Mouse (Mus musculus) intestine, embryonic 14.5 days (tissue): Measurements from ENCODE around the gene Abhd13. TPM values are rescaled to one million over a fixed set of nuclear protein-coding genes. Genes with fewer than 3 reads are reported as not detected.

Experiments
- ATAC-seq: fragments of 200-750 bp; cut with Nextera tagmentation; replicated peaks from 2 replicates; pipeline ENCODE4 v1.8.0; 2017; ENCODE audit warnings: low read depth, moderate number of reproducible peaks, moderate TSS enrichment, moderate library complexity; ENCODE audit not compliant: low FRiP score, low TSS enrichment
- DNase-seq: peaks from one replicate; pipeline ENCODE4 v3.0.0-alpha.2; 2018; ENCODE audit warnings: low spot score
- H3K27ac ChIP-seq: fragments of 300-500 bp; sonication (generic); 2 replicates; pipeline ENCODE4 v1.5.1; 2014; ENCODE audit warnings: low read depth, mild to moderate bottlenecking, control low read depth
- H3K27me3 ChIP-seq: fragments of 300-500 bp; sonication (generic); replicated peaks from 2 replicates; pipeline ENCODE4 v1.6.1; 2014; ENCODE audit warnings: low read length, control low read depth; ENCODE audit not compliant: control insufficient read depth, insufficient read depth
- H3K36me3 ChIP-seq: fragments of 300-500 bp; sonication (generic); 2 replicates; pipeline ENCODE4 v1.6.1; 2014; ENCODE audit warnings: low read length, control low read depth; ENCODE audit not compliant: control insufficient read depth, insufficient read depth
- H3K4me1 ChIP-seq: fragments of 300-500 bp; sonication (generic); replicated peaks from 2 replicates; pipeline ENCODE4 v1.6.1; 2014; ENCODE audit warnings: low read length, control low read depth, mixed read lengths; ENCODE audit not compliant: control insufficient read depth, insufficient read depth
- H3K4me2 ChIP-seq: fragments of 300-500 bp; sonication (generic); 2 replicates; pipeline ENCODE4 v1.6.1; 2014; ENCODE audit warnings: low read length
- H3K4me3 ChIP-seq: fragments of 300-500 bp; sonication (generic); 2 replicates; pipeline ENCODE4 v1.5.1; 2014; ENCODE audit warnings: low read depth, low read length, control low read depth, mixed read lengths
- H3K9ac ChIP-seq: fragments of 300-500 bp; sonication (generic); 2 replicates; pipeline ENCODE4 v1.6.1; 2014; ENCODE audit warnings: mild to moderate bottlenecking, low read length
- H3K9me3 ChIP-seq: fragments of 300-500 bp; sonication (generic); 2 replicates; pipeline ENCODE4 v1.6.1; 2016; ENCODE audit warnings: low read length, control low read depth; ENCODE audit not compliant: control insufficient read depth
- WGBS: fragments of 180-500 bp; shearing (Covaris S2); extraction: QIAGEN DNeasy Blood & Tissue Kit; methylation state at CpG from one replicate; pipeline ENCODE4 v1.1.7; 2014; 5-methylcytosine and 5-hydroxymethylcytosine counted together
- polyA plus RNA-seq: library from polyadenylated mRNA; unstranded; fragments of >200 nt; fragmentation: Nextera tagmentation; extraction: Ambion mirVana; gene quantifications from 2 replicates; pipeline ENCODE4 v1.2.1, GENCODE M21; 2014

Abhd13 gene
- polyA plus RNA-seq, 1 experiment from 2014 or later: 20.4 TPM

DNA sequence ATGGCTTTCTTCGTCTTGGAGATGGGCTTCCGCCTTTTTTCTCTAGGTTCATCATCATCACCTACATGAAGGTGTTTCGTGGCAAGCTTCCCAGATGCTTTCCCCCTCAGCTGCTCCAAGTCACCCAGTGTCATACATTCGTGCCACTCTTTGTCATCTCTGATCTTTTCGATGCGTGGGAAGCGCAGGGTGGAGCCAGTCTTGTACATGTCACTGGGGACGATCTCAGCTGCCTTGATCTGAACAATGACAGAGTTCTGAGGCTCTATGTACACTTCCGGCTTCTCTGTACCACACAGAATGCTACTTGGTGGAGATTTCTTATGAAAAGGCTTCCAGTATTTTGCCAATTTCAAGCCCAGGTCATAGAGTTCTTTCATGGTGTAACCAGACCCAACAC, 5.6 kb upstream of the Abhd13 start:
- Histone ChIP-seq H3K27ac (no peak overlapping the region), H3K4me2 (no peak overlapping the region), H3K4me1 (peaks cover 9% of the 10 kb centered on the region; the same call in 1 of the 2 replicates), H3K9me3 (no peaks in the 10 kb centered on the region), H3K9ac (no peak overlapping the region), H3K27me3 (no peaks in the 10 kb centered on the region), H3K36me3 (peaks cover 37% of the 10 kb centered on the region), H3K4me3 (no peak overlapping the region)
- ATAC-seq: no peak
- DNase-seq: no peak
- WGBS: 97% methylated on average over 9 of the region's 9 CpGs

DNA sequence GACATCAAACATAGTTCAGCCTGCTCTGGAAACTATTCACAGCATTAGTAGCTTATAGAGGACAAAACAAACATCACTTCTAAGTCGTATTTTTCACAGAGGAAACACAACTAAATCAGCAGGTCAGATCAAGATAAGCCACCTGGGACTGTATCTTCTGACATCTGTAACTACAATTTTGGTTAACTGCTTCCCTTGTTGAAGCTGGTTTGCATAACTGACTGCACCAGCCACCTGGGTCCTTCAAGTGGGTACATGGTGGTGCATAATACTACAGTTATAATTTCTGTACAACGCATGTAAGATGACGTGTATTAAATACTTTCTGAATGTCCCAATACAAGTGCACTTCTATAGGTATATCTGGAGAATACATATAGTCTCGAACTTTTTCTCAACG, 2.2 kb upstream of the Abhd13 start:
- no peaks in the 10 kb centered on the region for H3K9me3 ChIP-seq
- ATAC-seq (no peak), DNase-seq (no peak)
- H3K4me3 ChIP-seq: peak overlapping the region; percentile 73
- no peaks in the 10 kb centered on the region for H3K27me3 ChIP-seq
- H3K4me1 ChIP-seq: peaks cover 29% of the 10 kb centered on the region
- H3K36me3 ChIP-seq: peaks cover 28% of the 10 kb centered on the region
- H3K9ac ChIP-seq: peak overlapping the region; percentile 49
- H3K27ac ChIP-seq: no peak overlapping the region
- H3K4me2 ChIP-seq: peak overlapping the region; percentile 74
- 42% methylated on average over 5 of the region's 5 CpGs for WGBS

DNA sequence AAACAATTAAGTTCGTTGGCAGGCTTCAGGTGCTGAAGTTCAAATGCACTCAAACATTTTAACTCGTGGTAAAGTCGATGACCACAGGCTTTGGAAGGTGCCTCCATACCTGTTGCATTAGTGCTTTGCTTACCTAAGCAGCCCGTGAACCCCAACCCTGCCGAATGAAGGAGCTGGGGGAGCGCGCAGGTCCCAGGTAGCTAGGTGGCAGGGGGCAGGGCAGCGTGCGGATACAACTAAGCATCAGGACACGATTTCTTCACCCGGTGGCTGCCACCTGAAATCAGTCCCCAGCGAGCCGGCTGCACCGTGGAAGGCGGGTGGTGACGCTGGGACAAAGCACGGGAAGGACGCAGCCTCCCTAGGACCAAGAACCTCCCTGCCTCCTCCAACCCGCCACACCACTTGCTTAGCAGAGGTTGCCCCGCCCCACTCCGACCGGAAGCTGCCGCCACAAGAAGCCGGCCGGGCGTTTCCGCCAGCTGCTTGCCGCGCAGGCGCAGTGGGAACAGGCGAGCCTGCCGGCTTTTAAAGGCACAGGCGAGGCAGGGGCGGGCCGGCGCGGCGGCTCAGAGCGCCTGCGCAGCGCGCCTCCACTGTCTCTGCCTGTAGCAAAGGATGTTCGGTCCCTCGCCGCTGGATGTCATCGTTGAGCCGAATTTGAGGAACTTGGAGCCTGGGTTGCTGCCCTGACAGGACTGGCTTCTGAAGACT, 1.5 kb upstream of the Abhd13 start:
- Histone ChIP-seq H3K27me3 (no peaks in the 10 kb centered on the region), H3K9me3 (no peaks in the 10 kb centered on the region), H3K27ac (no peak overlapping the region; the same call in 1 of the 2 replicates), H3K4me2 (peak overlapping the region; percentile 74), H3K36me3 (peaks cover 25% of the 10 kb centered on the region), H3K9ac (peak overlapping the region; percentile 49), H3K4me3 (peak overlapping the region; percentile 73), H3K4me1 (peaks cover 29% of the 10 kb centered on the region)
- peak; percentile 94 for ATAC-seq
- WGBS: under 1% methylated on average over 47 of the region's 47 CpGs
- DNase-seq: peak; percentile 95

- peak; percentile 50 for DNase-seq
- Histone ChIP-seq H3K4me1 (peaks cover 29% of the 10 kb centered on the region), H3K27me3 (no peaks in the 10 kb centered on the region), H3K4me2 (peak overlapping the region; percentile 74), H3K36me3 (peaks cover 16% of the 10 kb centered on the region), H3K4me3 (peak overlapping the region; percentile 95), H3K9me3 (no peaks in the 10 kb centered on the region), H3K9ac (peak overlapping the region; percentile 91), H3K27ac (peak overlapping the region; percentile 79)
- 36% methylated on average over 15 of the region's 15 CpGs for WGBS
- ATAC-seq: no peak
Observed at GRCm38 (mm10) chr8:9977016-9977415, 491 bp upstream of the Abhd13 start.

- H3K4me3 ChIP-seq: peak overlapping the region; percentile 95
- H3K9me3 ChIP-seq: no peaks in the 10 kb centered on the region
- H3K27ac ChIP-seq: no peak overlapping the region
- H3K27me3 ChIP-seq: no peaks in the 10 kb centered on the region
- peaks cover 29% of the 10 kb centered on the region for H3K4me1 ChIP-seq
- WGBS: 51% methylated on average over 18 of the region's 18 CpGs
- peak overlapping the region; percentile 91 for H3K9ac ChIP-seq
- H3K36me3 ChIP-seq: 0 out of 2 replicates have a peak, but pooled peaks cover 5% of the 10 kb centered on the region
- ATAC-seq (no peak), DNase-seq (peak; percentile 51)
- H3K4me2 ChIP-seq: peak overlapping the region; percentile 74
Observed at GRCm38 (mm10) chr8:9978475-9979230, 1.1 kb downstream of the Abhd13 start.

GRCm38 (mm10) chr8:9979746-9980145, 2.2 kb downstream of the Abhd13 start:
- H3K4me2 ChIP-seq: no peak overlapping the region
- no peak overlapping the region for H3K4me3 ChIP-seq
- 77% methylated on average over 1 of the region's 1 CpGs for WGBS
- H3K27me3 ChIP-seq: no peaks in the 10 kb centered on the region
- H3K27ac ChIP-seq: no peak overlapping the region
- H3K9ac ChIP-seq: no peak overlapping the region
- peaks cover 29% of the 10 kb centered on the region for H3K4me1 ChIP-seq
- H3K9me3 ChIP-seq: no peaks in the 10 kb centered on the region
- DNase-seq (no peak), ATAC-seq (no peak)
- H3K36me3 ChIP-seq: 0 out of 2 replicates have a peak, but pooled peaks cover 5% of the 10 kb centered on the region

- Histone ChIP-seq H3K9ac (no peak overlapping the region), H3K4me1 (peaks cover 27% of the 10 kb centered on the region), H3K36me3 (0 out of 2 replicates have a peak, but pooled peaks cover 5% of the 10 kb centered on the region), H3K27me3 (no peaks in the 10 kb centered on the region), H3K27ac (no peak overlapping the region), H3K9me3 (no peaks in the 10 kb centered on the region), H3K4me3 (no peak overlapping the region), H3K4me2 (no peak overlapping the region)
- ATAC-seq (no peak), DNase-seq (no peak)
Observed at GRCm38 (mm10) chr8:9980188-9980587, 2.7 kb downstream of the Abhd13 start.

GRCm38 (mm10) chr8:10004115-10004514, 26.6 kb downstream of the Abhd13 start:
- Histone ChIP-seq H3K4me2 (no peak overlapping the region), H3K4me1 (peaks cover 8% of the 10 kb centered on the region), H3K36me3 (no peaks in the 10 kb centered on the region), H3K9me3 (no peaks in the 10 kb centered on the region), H3K27me3 (no peaks in the 10 kb centered on the region), H3K9ac (no peak overlapping the region), H3K27ac (no peak overlapping the region), H3K4me3 (no peak overlapping the region)
- no peak for DNase-seq
- 79% methylated on average over 7 of the region's 7 CpGs for WGBS
- no peak for ATAC-seq
